Mouse (Mus musculus) kidney, adult 9 months (tissue): ENCODE measurements around the gene Lamc1.

Source experiments
- DNase-seq: peaks from one replicate; pipeline ENCODE4 v3.0.0; 2022

Lamc1 gene

GRCm38 (mm10) chr1:153185828-153186803 is 146.5 kb downstream of the Lamc1 start, which contains the start of gene Lamc2:
TSS of gene Lamc2 (minus strand) at chr1:153186447.
- peak; percentile 33 for DNase-seq

- no peak for DNase-seq
These were observed 151.8 kb downstream of the Lamc1 start for GRCm38 (mm10) chr1:153180586-153181289.

- DNase-seq = no peak
These were observed 152.4 kb downstream of the Lamc1 start for GRCm38 (mm10) chr1:153180160-153180559.

GRCm38 (mm10) chr1:153174801-153175200 is 157.8 kb downstream of the Lamc1 start:
- peak; percentile 59 for DNase-seq

GRCm38 (mm10) chr1:153173276-153173675 is 159.3 kb downstream of the Lamc1 start:
- no peak for DNase-seq

- no peak for DNase-seq
These were observed 160.3 kb downstream of the Lamc1 start for GRCm38 (mm10) chr1:153172291-153172731.

GRCm38 (mm10) chr1:153171011-153171410 is 161.6 kb downstream of the Lamc1 start:
- no peak for DNase-seq
